Mouse (Mus musculus): Measurements from ENCODE around the gene Ninj1. TPM values are rescaled to one million over a fixed set of nuclear protein-coding genes. Genes with fewer than 3 reads are reported as not detected.

Ninj1 gene
- polyA plus RNA-seq, 1 experiment from 2014 or later: 22.3 TPM

GRCm38 (mm10) chr13:49189970-49190870 lies 2.9 kb downstream of the Ninj1 start:
- no peak for ATAC-seq
- Histone ChIP-seq H3K9me3 (replicated peaks; ENCODE audit: control insufficient read depth, low read length, poor library complexity, severe bottlenecking) (no peaks in the 10 kb centered on the region), H3K4me3 (ENCODE audit: low read depth, low read length) (no peak overlapping the region), H3K36me3 (ENCODE audit: control insufficient read depth, insufficient read depth, low read length) (no peaks in the 10 kb centered on the region), H3K9ac (ENCODE audit: low read depth, low read length) (no peak overlapping the region), H3K27me3 (ENCODE audit: control insufficient read depth, insufficient read depth, low read depth, low read length) (no peaks in the 10 kb centered on the region), H3K4me1 (ENCODE audit: control insufficient read depth, insufficient read depth, low read length) (peaks cover 5% of the 10 kb centered on the region; the same call in 1 of the 2 replicates), H3K27ac (ENCODE audit: low read length) (no peak overlapping the region), H3K4me2 (ENCODE audit: low read length) (no peak overlapping the region)
- 78% methylated on average over 12 of the region's 12 CpGs for WGBS

- Histone ChIP-seq H3K27me3 (ENCODE audit: control insufficient read depth, insufficient read depth, low read depth, low read length) (no peaks in the 10 kb centered on the region), H3K36me3 (ENCODE audit: control insufficient read depth, insufficient read depth, low read length) (no peaks in the 10 kb centered on the region), H3K4me2 (ENCODE audit: low read length) (no peak overlapping the region), H3K4me1 (ENCODE audit: control insufficient read depth, insufficient read depth, low read length) (peaks cover 5% of the 10 kb centered on the region; the same call in 1 of the 2 replicates), H3K27ac (ENCODE audit: low read length) (no peak overlapping the region), H3K9me3 (replicated peaks; ENCODE audit: control insufficient read depth, low read length, poor library complexity, severe bottlenecking) (no peaks in the 10 kb centered on the region), H3K9ac (ENCODE audit: low read depth, low read length) (no peak overlapping the region), H3K4me3 (ENCODE audit: low read depth, low read length) (no peak overlapping the region)
- no peak for ATAC-seq
- WGBS: 75% methylated on average over 7 of the region's 7 CpGs
These were observed 3.8 kb downstream of the Ninj1 start for GRCm38 (mm10) chr13:49190876-49191672.

- no peak overlapping the region for H3K9ac ChIP-seq (ENCODE audit: low read depth, low read length)
- no peaks in the 10 kb centered on the region for H3K9me3 ChIP-seq (replicated peaks; ENCODE audit: control insufficient read depth, low read length, poor library complexity, severe bottlenecking)
- H3K4me1 ChIP-seq (ENCODE audit: control insufficient read depth, insufficient read depth, low read length): peaks cover 5% of the 10 kb centered on the region; the same call in 1 of the 2 replicates
- no peak overlapping the region for H3K27ac ChIP-seq (ENCODE audit: low read length)
- H3K4me3 ChIP-seq (ENCODE audit: low read depth, low read length): no peak overlapping the region
- WGBS: 60% methylated on average over 5 of the region's 5 CpGs
- H3K27me3 ChIP-seq (ENCODE audit: control insufficient read depth, insufficient read depth, low read depth, low read length): no peaks in the 10 kb centered on the region
- H3K4me2 ChIP-seq (ENCODE audit: low read length): no peak overlapping the region
- no peak for ATAC-seq
- no peaks in the 10 kb centered on the region for H3K36me3 ChIP-seq (ENCODE audit: control insufficient read depth, insufficient read depth, low read length)
These were observed 4.4 kb downstream of the Ninj1 start for GRCm38 (mm10) chr13:49191673-49192035.

- no peak for ATAC-seq
- H3K9me3 ChIP-seq (replicated peaks; ENCODE audit: control insufficient read depth, low read length, poor library complexity, severe bottlenecking): no peaks in the 10 kb centered on the region
- no peak overlapping the region for H3K27ac ChIP-seq (ENCODE audit: low read length)
- no peaks in the 10 kb centered on the region for H3K27me3 ChIP-seq (ENCODE audit: control insufficient read depth, insufficient read depth, low read depth, low read length)
- WGBS: 64% methylated on average over 16 of the region's 16 CpGs
- no peak overlapping the region for H3K9ac ChIP-seq (ENCODE audit: low read depth, low read length)
- peaks cover 3% of the 10 kb centered on the region; the same call in 1 of the 2 replicates for H3K4me1 ChIP-seq (ENCODE audit: control insufficient read depth, insufficient read depth, low read length)
- H3K4me3 ChIP-seq (ENCODE audit: low read depth, low read length): no peak overlapping the region
- H3K36me3 ChIP-seq (ENCODE audit: control insufficient read depth, insufficient read depth, low read length): no peaks in the 10 kb centered on the region
- H3K4me2 ChIP-seq (ENCODE audit: low read length): no peak overlapping the region
These were observed 5.0 kb downstream of the Ninj1 start for GRCm38 (mm10) chr13:49192156-49192855.

GRCm38 (mm10) chr13:49193650-49194049 lies 6.4 kb downstream of the Ninj1 start:
- Histone ChIP-seq H3K4me2 (ENCODE audit: low read length) (no peak overlapping the region), H3K36me3 (ENCODE audit: control insufficient read depth, insufficient read depth, low read length) (no peaks in the 10 kb centered on the region), H3K9me3 (replicated peaks; ENCODE audit: control insufficient read depth, low read length, poor library complexity, severe bottlenecking) (no peaks in the 10 kb centered on the region), H3K27me3 (ENCODE audit: control insufficient read depth, insufficient read depth, low read depth, low read length) (no peaks in the 10 kb centered on the region), H3K4me1 (ENCODE audit: control insufficient read depth, insufficient read depth, low read length) (no peaks in the 10 kb centered on the region; the same call in 1 of the 2 replicates), H3K9ac (ENCODE audit: low read depth, low read length) (no peak overlapping the region), H3K27ac (ENCODE audit: low read length) (no peak overlapping the region), H3K4me3 (ENCODE audit: low read depth, low read length) (no peak overlapping the region)
- WGBS: 97% methylated on average over 17 of the region's 17 CpGs
- no peak for ATAC-seq

GRCm38 (mm10) chr13:49194811-49195210 lies 7.5 kb downstream of the Ninj1 start:
- WGBS: 96% methylated on average over 13 of the region's 13 CpGs
- H3K27ac ChIP-seq (ENCODE audit: low read length): no peak overlapping the region
- no peaks in the 10 kb centered on the region for H3K36me3 ChIP-seq (ENCODE audit: control insufficient read depth, insufficient read depth, low read length)
- no peaks in the 10 kb centered on the region for H3K9me3 ChIP-seq (replicated peaks; ENCODE audit: control insufficient read depth, low read length, poor library complexity, severe bottlenecking)
- H3K4me1 ChIP-seq (ENCODE audit: control insufficient read depth, insufficient read depth, low read length): no peaks in the 10 kb centered on the region; the same call in 1 of the 2 replicates
- no peak overlapping the region for H3K4me2 ChIP-seq (ENCODE audit: low read length)
- no peak overlapping the region for H3K4me3 ChIP-seq (ENCODE audit: low read depth, low read length)
- no peaks in the 10 kb centered on the region for H3K27me3 ChIP-seq (ENCODE audit: control insufficient read depth, insufficient read depth, low read depth, low read length)
- H3K9ac ChIP-seq (ENCODE audit: low read depth, low read length): no peak overlapping the region
- ATAC-seq: no peak

- no peak overlapping the region for H3K9ac ChIP-seq (ENCODE audit: low read depth, low read length)
- no peaks in the 10 kb centered on the region for H3K9me3 ChIP-seq (replicated peaks; ENCODE audit: control insufficient read depth, low read length, poor library complexity, severe bottlenecking)
- H3K4me3 ChIP-seq (ENCODE audit: low read depth, low read length): no peak overlapping the region
- ATAC-seq: no peak
- no peaks in the 10 kb centered on the region; the same call in 1 of the 2 replicates for H3K4me1 ChIP-seq (ENCODE audit: control insufficient read depth, insufficient read depth, low read length)
- H3K4me2 ChIP-seq (ENCODE audit: low read length): no peak overlapping the region
- no peaks in the 10 kb centered on the region for H3K27me3 ChIP-seq (ENCODE audit: control insufficient read depth, insufficient read depth, low read depth, low read length)
- no peaks in the 10 kb centered on the region for H3K36me3 ChIP-seq (ENCODE audit: control insufficient read depth, insufficient read depth, low read length)
- 89% methylated on average over 7 of the region's 7 CpGs for WGBS
- H3K27ac ChIP-seq (ENCODE audit: low read length): no peak overlapping the region
These were observed 8.4 kb downstream of the Ninj1 start for GRCm38 (mm10) chr13:49195651-49196050.

- 82% methylated on average over 5 of the region's 5 CpGs for WGBS
- Histone ChIP-seq H3K9ac (ENCODE audit: low read depth, low read length) (no peak overlapping the region), H3K4me1 (ENCODE audit: control insufficient read depth, insufficient read depth, low read length) (no peaks in the 10 kb centered on the region; the same call in 1 of the 2 replicates), H3K4me2 (ENCODE audit: low read length) (no peak overlapping the region), H3K9me3 (replicated peaks; ENCODE audit: control insufficient read depth, low read length, poor library complexity, severe bottlenecking) (no peaks in the 10 kb centered on the region), H3K36me3 (ENCODE audit: control insufficient read depth, insufficient read depth, low read length) (no peaks in the 10 kb centered on the region), H3K27me3 (ENCODE audit: control insufficient read depth, insufficient read depth, low read depth, low read length) (no peaks in the 10 kb centered on the region), H3K4me3 (ENCODE audit: low read depth, low read length) (no peak overlapping the region), H3K27ac (ENCODE audit: low read length) (no peak overlapping the region)
- ATAC-seq: no peak
These were observed 8.9 kb downstream of the Ninj1 start for GRCm38 (mm10) chr13:49196211-49196610.
